Mouse (Mus musculus) lung, adult 18-20 months (tissue): ENCODE data around the gene Sctr.
A peak's percentile ranks its signal among the peaks of the same experiment; 100 is the strongest.

Experiments
- DNase-seq, 2 experiments: peaks; one replicate each; pipeline ENCODE4 v3.0.0; 2022; ENCODE audit warnings: mixed read lengths in 2 of 2

Gene Sctr

DNA sequence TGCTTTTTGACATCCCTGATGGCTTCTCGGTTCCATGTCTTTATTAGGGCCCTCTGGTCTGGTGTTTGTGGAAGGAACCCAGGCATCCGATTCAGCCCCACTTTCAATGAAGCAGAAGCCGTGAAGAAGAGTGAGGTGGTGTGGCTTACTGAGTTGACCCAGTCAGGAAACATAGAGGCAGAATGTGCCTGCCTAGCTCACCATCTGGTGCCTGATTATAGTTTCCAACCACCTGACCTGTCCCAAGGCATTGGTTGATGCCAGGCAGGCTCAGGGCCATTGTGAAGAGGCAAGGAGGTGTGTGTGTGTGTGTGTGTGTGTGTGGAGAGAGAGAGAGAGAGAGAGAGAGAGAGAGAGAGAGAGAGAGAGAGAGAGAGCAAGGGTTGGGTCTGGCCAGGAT lies 23.8 kb downstream of the Sctr start:
- no peak for DNase-seq

GRCm38 (mm10) chr1:120032804-120033468 lies 26.2 kb downstream of the Sctr start:
- DNase-seq: peak; percentile 83 to 89

GRCm38 (mm10) chr1:120033469-120033854 lies 26.8 kb downstream of the Sctr start:
- no peak for DNase-seq

GRCm38 (mm10) chr1:120034793-120035192 lies 28.1 kb downstream of the Sctr start:
- no peak for DNase-seq

DNA sequence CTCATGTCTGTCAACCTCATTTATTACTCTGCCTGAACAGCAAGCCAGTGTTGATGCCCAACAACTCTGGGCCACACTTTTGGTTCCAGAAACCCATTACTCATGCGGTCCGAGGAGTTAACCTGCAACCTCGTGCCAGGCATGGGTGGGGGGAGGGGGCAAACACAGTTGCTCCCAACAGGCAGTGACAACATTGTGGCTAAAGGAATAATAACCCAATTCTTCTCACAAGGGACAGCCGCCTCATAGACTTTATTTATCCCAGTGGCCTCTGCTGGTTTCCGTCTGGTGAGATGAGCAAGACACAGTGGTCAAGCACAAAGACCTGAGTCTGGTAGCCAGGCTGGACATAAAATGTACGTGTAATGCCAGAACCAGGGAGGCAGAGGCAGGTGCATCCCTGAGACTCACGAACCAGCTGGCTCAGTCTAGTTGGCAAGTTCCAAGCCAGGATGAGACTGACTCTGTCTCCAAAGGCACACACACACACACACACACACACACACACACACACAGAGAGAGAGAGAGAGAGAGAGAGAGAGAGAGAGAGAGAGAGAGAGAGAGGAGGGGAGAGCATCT lies 28.9 kb downstream of the Sctr start:
- no peak for DNase-seq

- no peak for DNase-seq
Observed at GRCm38 (mm10) chr1:120037021-120037683, 30.5 kb downstream of the Sctr start.

DNA sequence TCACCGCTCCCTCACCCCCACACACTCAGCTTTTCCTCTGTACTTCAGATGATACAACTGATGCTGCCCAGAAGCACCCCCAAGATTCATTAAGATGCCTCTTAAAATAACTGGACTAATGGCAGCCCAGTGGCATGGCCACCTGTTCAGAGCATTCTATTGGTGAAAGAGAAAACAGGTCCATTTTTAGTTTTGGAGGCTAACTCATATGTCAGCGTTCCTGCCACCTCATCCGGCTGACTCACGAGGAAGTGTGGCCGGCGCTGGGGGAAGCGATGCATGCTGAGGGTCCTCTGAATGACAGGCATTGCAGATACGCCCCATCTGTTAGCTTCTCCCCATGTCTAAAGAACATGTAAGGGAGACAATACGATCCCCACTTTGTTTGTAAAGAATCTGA lies 31.9 kb downstream of the Sctr start:
- DNase-seq: no peak

GRCm38 (mm10) chr1:120042421-120042820 lies 35.7 kb downstream of the Sctr start:
- no peak for DNase-seq

DNA sequence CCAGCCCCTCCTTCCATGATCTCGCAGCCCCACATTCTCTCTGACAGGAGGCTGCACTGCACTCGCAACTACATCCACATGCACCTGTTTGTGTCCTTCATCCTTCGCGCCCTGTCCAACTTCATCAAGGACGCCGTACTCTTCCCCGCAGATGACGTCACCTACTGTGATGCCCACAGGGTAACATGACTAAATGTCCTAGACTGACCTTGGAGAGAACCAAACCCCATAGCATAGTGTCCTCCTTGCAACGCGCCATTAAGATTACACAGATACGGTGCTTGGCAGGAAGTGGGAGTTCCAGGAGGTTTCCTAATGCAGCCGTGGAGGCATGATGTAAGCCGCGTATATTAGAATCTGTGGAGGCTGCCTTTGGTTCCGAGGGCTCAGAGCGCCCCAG lies 37.9 kb downstream of the Sctr start:
- no peak for DNase-seq

DNA sequence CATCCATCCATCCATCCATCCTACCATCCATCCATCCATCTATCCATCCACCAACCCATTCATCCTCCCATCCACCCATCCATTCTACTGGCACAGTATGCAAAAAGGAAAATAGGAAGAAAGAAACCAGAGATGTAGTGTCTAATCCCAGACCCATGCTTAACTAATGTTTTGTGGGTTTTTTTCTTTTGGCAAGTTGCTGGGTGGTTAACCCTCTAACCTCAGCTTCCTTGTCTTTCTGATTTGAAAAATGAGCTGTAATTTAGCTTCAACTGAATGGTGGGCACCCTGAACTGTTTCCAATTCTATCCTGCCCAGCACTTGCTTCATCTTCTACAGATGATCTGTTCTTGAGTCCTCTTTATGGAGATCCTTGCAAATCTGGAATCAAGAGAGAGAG lies 40.6 kb downstream of the Sctr start:
- DNase-seq: no peak

GRCm38 (mm10) chr1:120051070-120051469 lies 44.4 kb downstream of the Sctr start:
- no peak for DNase-seq

DNA sequence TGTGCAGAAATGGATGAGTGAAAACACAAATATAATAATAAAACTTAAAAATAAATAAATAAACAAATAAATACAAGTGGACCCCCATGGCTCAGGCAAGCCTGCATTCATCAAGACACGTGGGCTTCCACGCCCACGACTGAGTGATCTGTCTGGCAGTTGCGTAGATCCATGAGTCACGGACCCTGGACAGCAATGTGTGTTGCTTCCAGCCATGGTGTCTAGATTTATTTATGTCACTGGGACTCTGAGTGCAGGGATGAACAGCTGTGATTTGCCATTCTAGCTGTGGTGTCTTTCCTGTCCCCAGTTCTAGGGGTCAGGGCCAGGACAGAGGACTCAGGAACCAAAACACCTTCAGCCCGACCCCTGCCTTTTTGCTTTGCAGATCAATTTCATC lies 48.3 kb downstream of the Sctr start:
- DNase-seq: no peak

GRCm38 (mm10) chr1:120055475-120055874 lies 48.8 kb downstream of the Sctr start:
- DNase-seq: no peak

- DNase-seq: no peak
Observed at GRCm38 (mm10) chr1:120056236-120056635, 49.5 kb downstream of the Sctr start.

DNA sequence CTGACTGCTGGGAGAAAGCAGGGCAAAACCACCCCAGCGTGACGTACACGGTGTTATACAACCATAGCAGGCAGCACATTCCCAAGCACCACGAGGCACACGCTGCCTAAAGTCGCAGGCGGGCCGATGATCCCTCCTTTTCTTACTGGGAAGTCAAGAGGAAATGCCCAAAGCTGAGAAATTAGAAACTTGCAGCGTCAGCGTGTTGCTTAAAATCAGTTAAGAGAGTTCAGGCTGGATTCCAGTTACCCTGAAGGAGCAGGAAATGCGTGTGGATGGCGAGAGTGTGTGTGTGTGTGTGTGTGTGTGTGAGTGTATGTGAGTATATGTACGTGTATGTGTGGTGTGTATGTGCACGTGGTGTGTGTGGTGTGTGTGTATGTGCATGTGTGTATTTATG lies 50.4 kb downstream of the Sctr start:
- DNase-seq: no peak

DNA sequence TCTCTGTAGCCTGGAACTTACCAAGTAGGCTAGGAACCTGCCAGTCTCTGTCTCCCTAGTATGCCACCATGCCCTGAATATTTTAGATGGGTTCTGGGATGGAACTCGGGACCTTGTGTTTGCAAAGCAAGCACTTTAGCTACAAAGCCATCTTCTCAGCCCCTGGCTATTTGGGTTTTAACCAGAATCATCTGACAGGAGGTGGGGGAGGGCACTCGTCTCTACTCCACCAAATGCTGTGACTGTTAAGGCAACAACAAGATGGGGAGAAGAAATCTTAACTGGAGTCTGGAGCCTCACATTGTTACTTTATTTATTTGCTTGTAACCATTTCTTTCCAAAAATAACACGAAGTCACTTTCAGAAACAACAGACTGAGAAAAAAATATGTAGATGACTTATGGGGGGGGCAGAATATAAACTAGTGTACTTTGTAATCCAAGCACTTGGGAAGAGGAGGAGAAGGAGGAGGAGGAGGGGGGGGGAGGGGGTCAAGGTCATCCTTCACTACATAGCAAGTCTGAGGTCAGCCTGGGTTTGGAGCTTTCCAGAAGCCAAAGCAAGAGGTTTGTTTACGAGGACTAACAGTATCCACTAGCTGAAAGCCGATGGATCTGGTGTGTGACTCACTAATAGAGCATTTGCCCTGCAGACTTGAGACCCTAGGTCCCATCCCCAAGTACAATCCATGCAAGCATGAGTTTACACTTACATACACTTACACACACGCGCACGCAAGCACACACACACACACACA lies 51.2 kb downstream of the Sctr start:
- DNase-seq: no peak

DNA sequence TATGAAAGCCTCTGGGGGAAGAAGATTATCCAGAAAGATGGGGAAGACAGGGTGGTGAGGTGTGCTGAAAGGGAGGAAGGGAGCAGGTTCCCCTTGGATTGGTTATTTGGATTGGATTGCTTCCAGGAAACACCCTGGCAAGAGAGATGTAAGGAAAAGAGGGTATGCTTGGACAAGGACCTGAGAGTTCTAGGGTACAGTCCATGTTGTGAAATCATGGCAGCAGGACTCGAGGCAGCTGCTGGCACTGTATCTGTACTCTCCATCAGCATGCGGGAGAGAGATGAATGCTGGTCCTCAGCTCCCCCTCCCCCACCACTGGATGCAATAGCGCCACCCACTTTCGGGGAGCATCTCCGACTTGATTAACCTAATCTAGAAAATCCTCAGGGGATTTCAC lies 54.0 kb downstream of the Sctr start:
- DNase-seq: no peak

DNA sequence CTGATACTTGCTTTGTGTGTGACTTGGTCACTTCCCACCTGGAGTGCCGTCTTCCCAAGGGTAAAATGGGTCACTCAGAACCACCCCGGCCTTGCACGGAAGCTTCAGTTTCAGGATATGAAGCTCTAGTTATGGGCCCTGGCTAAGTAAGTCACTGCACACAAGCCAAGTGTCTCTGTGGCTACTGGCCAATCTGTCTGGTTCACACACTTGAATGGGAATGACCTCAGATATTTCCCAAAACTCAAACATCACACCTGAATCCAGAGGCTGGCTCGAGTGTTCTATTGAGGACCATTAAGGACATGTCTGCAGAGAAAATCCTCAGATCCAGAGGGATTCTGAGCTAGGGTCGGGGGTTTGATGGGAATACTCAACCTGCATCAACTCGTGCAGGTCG lies 55.5 kb downstream of the Sctr start:
- DNase-seq: peak in 1 of 2 experiments; percentile 39

- no peak for DNase-seq
Observed at GRCm38 (mm10) chr1:120064036-120064682, 57.5 kb downstream of the Sctr start.

- DNase-seq: no peak
Observed at GRCm38 (mm10) chr1:120066159-120066558, 59.5 kb downstream of the Sctr start.

GRCm38 (mm10) chr1:120066625-120067024 lies 59.9 kb downstream of the Sctr start:
- no peak for DNase-seq

DNA sequence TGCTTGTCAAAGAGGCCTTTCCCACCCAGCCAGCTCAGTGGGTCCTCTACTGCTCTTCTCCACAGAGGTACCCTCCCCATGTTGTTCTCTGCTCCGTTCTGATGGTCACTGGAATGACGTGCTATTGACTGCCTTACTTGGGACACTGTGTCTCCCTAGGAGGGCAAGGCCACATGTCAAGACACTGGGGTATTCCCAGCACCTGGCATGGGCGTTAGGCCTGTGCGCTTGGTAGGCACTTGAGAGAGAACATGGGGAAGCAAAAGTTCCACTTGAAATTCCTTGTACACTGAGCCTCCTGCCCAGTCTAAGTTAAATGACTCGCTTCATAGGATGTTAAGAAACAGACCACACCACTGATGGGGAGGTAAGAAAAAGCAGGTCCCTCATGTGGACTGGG lies 62.4 kb downstream of the Sctr start:
- DNase-seq: peak; percentile 37 to 76

GRCm38 (mm10) chr1:120070168-120070567 lies 63.5 kb downstream of the Sctr start:
- no peak for DNase-seq
